Mouse (Mus musculus) adipocyte (in vitro differentiated cells): Measurements from ENCODE around the gene Kat5.
A peak's percentile ranks its signal among the peaks of the same experiment; 100 is the strongest.

Experiments used
- DNase-seq: peaks from one replicate; pipeline ENCODE4 v3.0.0-alpha.2; 2016; ENCODE audit warnings: low spot score

The Kat5 gene

DNA sequence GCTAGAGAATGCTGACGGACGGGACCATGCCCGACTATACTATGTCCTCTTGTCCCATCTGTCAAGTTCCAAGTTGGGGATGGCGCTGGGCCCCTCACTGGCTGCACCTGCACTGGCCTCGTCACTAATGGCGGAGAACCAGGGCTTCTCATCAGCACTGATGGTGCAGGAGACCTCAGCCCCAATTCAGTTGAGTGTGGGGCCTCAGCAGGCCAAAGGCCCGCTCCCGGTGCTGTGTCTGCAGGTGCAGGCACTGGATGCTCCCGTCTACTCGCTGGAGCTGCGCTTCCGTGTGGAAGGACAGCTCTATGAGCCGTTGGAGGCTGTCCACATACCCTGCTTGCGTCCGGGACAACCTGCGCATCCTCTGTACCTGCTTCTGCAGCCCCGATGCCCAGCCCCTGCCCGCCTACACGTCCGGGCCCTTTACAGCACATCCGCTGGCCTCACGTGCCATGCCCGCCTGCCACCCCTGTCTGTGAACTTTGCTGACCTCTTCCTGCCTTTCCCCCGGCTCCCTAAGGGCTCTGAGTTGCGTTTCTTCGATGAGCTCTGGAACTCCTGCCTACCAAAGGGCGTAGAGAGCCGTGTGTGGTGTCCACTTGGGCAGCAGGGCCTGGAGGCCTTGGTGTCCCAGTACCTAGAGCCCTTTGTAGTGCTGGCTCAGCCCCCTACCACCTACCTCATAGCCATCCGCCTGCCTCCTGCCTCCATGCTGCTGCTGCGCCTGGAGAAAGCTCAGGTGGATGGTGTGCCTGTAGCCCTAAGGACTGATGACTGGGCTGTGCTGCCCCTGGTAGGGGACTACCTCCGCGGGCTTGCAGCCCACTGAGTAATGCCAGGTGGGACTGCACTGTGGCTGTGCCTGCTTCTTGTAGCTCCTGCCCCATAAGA lies 39.4 kb downstream of the Kat5 start:
- DNase-seq: no peak

DNA sequence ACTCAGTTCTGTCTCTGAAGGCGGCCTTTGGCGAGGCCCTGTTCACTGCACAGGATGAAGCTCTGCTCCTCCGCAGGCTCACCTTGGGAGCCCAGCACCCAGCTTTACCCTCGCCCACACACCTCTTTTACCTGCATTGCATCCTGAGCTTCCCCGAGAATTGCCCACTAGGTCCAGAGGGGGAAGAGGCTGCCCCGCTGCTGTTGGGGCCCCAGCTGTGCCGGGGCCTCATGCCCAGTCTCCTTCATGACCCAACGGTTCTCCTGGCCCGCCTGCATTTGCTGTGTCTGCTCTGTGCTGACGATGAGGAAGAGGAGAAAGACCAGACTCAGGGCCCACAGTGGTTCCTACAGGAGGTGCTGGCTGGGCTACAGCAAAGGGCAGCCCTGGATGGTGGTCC lies 40.5 kb downstream of the Kat5 start:
- no peak for DNase-seq

GRCm38 (mm10) chr19:5568470-5569140 lies 41.4 kb downstream of the Kat5 start:
- peak; percentile 89 for DNase-seq

GRCm38 (mm10) chr19:5567534-5568469 lies 42.2 kb downstream of the Kat5 start, which contains the start of gene Ap5b1:
Ap5b1 (plus strand) TSS chr19:5568025.
- peak; percentile 82 for DNase-seq

DNA sequence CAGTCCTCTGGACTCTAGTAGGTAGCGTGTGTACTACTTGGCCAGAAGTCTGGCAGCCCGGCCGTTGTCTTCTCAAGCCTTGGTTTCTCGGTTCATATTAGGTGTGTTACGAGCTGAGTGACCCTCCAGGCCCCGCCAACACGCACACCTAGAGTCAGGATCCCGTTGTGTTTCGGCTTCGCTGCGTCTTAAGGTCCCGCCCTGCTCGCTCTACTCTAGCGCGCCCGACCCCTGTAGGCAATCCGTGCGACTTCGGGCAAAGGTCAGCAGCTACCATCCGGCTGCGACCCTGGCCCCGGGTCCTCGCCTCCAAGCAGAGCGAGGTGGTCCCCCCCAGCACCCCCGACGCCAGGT lies 42.9 kb downstream of the Kat5 start:
- DNase-seq: no peak

GRCm38 (mm10) chr19:5566316-5566715 lies 43.7 kb downstream of the Kat5 start:
- DNase-seq: no peak

GRCm38 (mm10) chr19:5562776-5563175 lies 47.3 kb downstream of the Kat5 start:
- DNase-seq: no peak

GRCm38 (mm10) chr19:5561886-5562285 lies 48.2 kb downstream of the Kat5 start:
- no peak for DNase-seq

DNA sequence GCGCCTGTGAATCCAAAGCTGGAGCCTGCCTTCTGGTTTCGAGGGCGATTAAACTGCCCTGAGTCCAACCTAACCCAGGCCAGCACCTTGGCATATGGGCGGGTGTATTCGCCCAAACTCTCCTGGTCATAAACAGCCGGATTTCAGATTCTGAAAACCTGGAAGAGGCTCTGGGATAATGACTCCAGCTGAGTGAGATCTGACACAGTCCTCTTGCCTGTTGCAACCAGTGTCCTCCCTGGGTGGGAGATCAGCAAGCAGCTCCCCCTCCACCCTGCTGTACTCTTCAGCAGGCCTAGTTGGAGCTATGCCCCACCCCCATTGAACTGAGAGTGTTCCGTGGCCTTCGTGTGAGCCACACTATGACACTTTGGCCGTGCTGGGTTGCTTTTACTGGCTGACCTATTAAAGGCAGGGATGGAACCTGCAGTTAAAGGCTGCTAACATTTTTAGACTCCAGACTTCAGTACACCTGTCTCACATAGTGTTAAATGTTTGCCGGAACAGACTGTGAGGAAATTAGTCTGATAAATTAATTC lies 48.7 kb downstream of the Kat5 start:
- no peak for DNase-seq

GRCm38 (mm10) chr19:5560457-5561041 lies 49.5 kb downstream of the Kat5 start, which contains the start of gene Ovol1:
Ovol1 (minus strand) TSS chr19:5560646.
- DNase-seq: no peak

GRCm38 (mm10) chr19:5559631-5560456 lies 50.2 kb downstream of the Kat5 start:
- DNase-seq: no peak

DNA sequence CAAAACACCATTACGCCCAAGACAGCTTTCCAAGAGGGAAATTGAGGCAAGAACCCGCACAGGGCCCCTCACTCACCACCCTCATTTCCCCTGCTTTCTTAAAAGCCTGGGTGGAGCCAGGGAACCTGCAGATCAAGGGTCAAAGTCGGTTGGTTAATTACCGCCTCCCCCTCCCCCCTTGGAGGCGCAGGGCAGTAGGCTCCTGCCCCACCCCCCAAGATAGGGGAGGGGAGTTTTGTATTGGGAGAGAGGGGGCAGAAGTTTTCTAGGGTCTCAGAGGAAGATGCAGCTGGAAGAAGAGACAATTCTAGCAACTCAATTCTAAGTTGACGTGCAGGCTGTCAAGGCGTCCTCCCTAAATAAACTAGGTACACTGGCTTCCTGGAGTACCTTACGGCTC lies 50.8 kb downstream of the Kat5 start:
- DNase-seq: no peak

GRCm38 (mm10) chr19:5558770-5559169 lies 51.3 kb downstream of the Kat5 start:
- no peak for DNase-seq

GRCm38 (mm10) chr19:5558169-5558568 lies 51.9 kb downstream of the Kat5 start:
- DNase-seq: no peak

DNA sequence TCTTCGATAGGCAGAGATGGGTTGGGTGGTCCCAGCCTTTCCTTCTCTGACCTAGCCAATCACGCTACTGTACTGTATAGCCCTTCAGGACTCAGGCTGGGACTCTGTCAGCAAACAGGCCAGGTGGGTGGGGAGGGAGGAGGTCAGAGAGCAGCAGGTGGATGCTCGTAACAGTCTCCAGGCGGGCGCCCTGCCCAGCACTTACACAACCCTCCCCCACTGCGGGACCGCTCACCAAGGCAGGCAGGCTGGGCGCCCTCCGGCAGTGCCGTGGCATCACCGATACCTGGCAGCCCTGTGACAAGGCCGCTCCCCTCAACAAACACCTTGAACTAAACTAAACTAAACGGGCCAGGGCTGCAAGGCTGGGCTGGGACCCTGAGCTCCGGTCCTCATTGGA lies 55.8 kb downstream of the Kat5 start:
- DNase-seq: no peak

DNA sequence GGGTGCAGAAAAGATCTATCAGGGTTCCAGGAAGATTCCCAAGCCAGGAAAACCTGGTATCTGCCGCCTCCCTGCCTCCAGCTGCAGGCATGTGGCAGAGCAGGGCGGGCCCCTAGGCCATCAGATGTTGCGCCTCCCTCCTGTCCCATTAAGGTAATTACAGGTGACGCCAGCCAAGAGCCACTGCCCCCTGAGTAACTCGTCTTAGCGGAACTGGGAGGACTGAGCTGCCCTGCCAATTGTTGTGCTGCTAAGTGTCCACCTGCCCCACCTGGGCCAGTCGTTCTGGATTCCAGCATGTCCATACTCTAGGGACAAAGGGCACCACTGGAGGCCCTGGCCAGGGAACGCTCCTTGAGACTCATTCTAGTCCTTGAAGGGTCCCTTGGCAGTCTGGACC lies 56.2 kb downstream of the Kat5 start:
- DNase-seq: no peak
